Comparison of ENCODE assay signal across 9 mouse cellular contexts in genomic region chr14:55214507-55214906, GRCm38 (mm10). TPM values are rescaled to one million over a fixed set of nuclear protein-coding genes. Genes with fewer than 3 reads are reported as not detected.
DNase-seq lines count a peak whose midpoint lies in the region; ATAC-seq and TF ChIP-seq lines count a peak whose summit lies in the region.
"Had no signal": no experiment of that assay in that cellular context is flagged by ENCODE, and none has a peak within 500 bp of the region (broad histone marks: within the 10 kb centered on the region; RNA-seq: fewer than 3 reads in every experiment).

No protein-coding gene starts in this region.

- H3K27me3 ChIP-seq in midbrain, embryonic 10.5 days (ENCODE audit: low read depth, poor library complexity, severe bottlenecking): no peaks in the 10 kb centered on the region
- H3K27me3 ChIP-seq in midbrain, embryonic 15.5 days (replicated peaks): no peaks in the 10 kb centered on the region

- no peaks in the 10 kb centered on the region for H3K9me3 ChIP-seq in midbrain, embryonic 10.5 days (replicated peaks)
- no peaks in the 10 kb centered on the region for H3K9me3 ChIP-seq in midbrain, embryonic 15.5 days

- WGBS in midbrain, embryonic 10.5 days: 62% methylated on average over 4 of the region's 4 CpGs
- 62% methylated on average over 4 of the region's 4 CpGs for WGBS in midbrain, embryonic 15.5 days

- peak; percentile 6 for DNase-seq in gastrocnemius, adult 18-20 months (ENCODE audit: low spot score)
- DNase-seq in gastrocnemius, postnatal 4 days (ENCODE audit: low spot score in 2 of 2): no peak
- DNase-seq in midbrain, embryonic 10.5 days (ENCODE audit: low spot score): peak; percentile 53
- peak; percentile 27 for DNase-seq in brain, embryonic 14.5 days (ENCODE audit: low read depth)
- peak; percentile 29 to 52 for DNase-seq in heart, postnatal 14 days
- peak; percentile 68 for DNase-seq in naive thymus-derived CD4-positive, alpha-beta T cell, adult 2 months (ENCODE audit: low read depth)
- peak; percentile 3 for DNase-seq in yolk sac, embryonic 10.5 days (ENCODE audit: low spot score)

- peak; percentile 55; the same call in 1 of the 2 replicates for TF ChIP-seq CTCF in brain, embryonic 14.5 days (IDR thresholded peaks at IDR 0.05; ENCODE audit: borderline replicate concordance, extremely low read depth, insufficient read depth, insufficient read length)

- ATAC-seq in midbrain, embryonic 15.5 days (replicated peaks): no peak

- H3K4me2 ChIP-seq in midbrain, embryonic 15.5 days: no peak overlapping the region

- H3K4me3 ChIP-seq in midbrain, embryonic 10.5 days: no peak overlapping the region
- H3K4me3 ChIP-seq in midbrain, embryonic 15.5 days: no peak overlapping the region

- H3K4me1 ChIP-seq in midbrain, embryonic 10.5 days: no peaks in the 10 kb centered on the region
- no peaks in the 10 kb centered on the region for H3K4me1 ChIP-seq in midbrain, embryonic 15.5 days

- intact Hi-C loops in heart, postnatal 14 days (cut with DNase I): no loop called here

- no peak overlapping the region for H3K27ac ChIP-seq in midbrain, embryonic 10.5 days (replicated peaks)
- no peak overlapping the region for H3K27ac ChIP-seq in midbrain, embryonic 15.5 days

- no peak overlapping the region for H3K9ac ChIP-seq in midbrain, embryonic 15.5 days

- no peaks in the 10 kb centered on the region for H3K36me3 ChIP-seq in midbrain, embryonic 10.5 days
- H3K36me3 ChIP-seq in midbrain, embryonic 15.5 days (replicated peaks): no peaks in the 10 kb centered on the region

- no peak for TF ChIP-seq POLR2A in brain, embryonic 14.5 days (IDR thresholded peaks at IDR 0.05; ENCODE audit: borderline replicate concordance, extremely low read depth, insufficient read depth, insufficient read length, poor library complexity, severe bottlenecking)

RNA-seq across cellular contexts. Expression of gene Dhrs2, which starts 7.3 kb away (rescaled TPM):
- total RNA-seq in gastrocnemius, adult 18-20 months (2021): not detected
- under 1 TPM in 1 of 2 experiments, not detected in 1; 0.34 TPM for total RNA-seq in gastrocnemius, postnatal 4 days (2021)
- polyA plus RNA-seq in midbrain, embryonic 10.5 days (2016; fragmentation: Nextera tagmentation; extraction: Ambion mirVana): 0.16 TPM in 1 of 2 replicates, not detected in the other
- 0.80 and 0.93 TPM in 2 replicates for polyA plus RNA-seq in midbrain, embryonic 15.5 days (2015; fragmentation: Nextera tagmentation; extraction: Ambion mirVana)
- polyA plus RNA-seq in brain, embryonic 14.5 days (2012; rRNA removed): 0.38 and 0.72 TPM in 2 replicates
- not detected for total RNA-seq in heart, postnatal 14 days (2021)
- total RNA-seq: layer of hippocampus, adult 8-10 months had no signal

Comparison
In these comparisons a context has a peak if more than half of its experiments do, and no peak if none do; other contexts are left out.
1. DNase-seq: peak in gastrocnemius, adult 18-20 months (single experiment), midbrain, embryonic 10.5 days (single experiment), brain, embryonic 14.5 days (single experiment), heart, postnatal 14 days (2 of 2), naive thymus-derived CD4-positive, alpha-beta T cell, adult 2 months (single experiment) and yolk sac, embryonic 10.5 days (single experiment); none in gastrocnemius, postnatal 4 days (0 of 2).